Mouse (Mus musculus) kidney, adult 2 months (tissue): Measurements from ENCODE around the gene Mlana.

ENCODE experiments used
- CTCF ChIP-seq: fragments of 200-500 bp; conservative IDR thresholded peaks from 2 replicates; pipeline ENCODE4 v1.5.1; 2011; ENCODE audit warnings: low read depth, mild to moderate bottlenecking, control low read depth, low read length, moderate library complexity, mixed read lengths; ENCODE audit not compliant: insufficient read depth, insufficient read length
- POLR2A ChIP-seq: fragments of 200-500 bp; IDR thresholded peaks from one replicate; pipeline ENCODE4 v1.6.1; 2011; ENCODE audit warnings: low read depth, low read length, control low read depth

- no peak for TF ChIP-seq CTCF
- TF ChIP-seq POLR2A: no peak
These were observed 40.6 kb upstream of the Mlana start for GRCm38 (mm10) chr19:29657033-29657432.
